Mouse (Mus musculus): ENCODE data around the gene Klrd1. TPM values are rescaled to one million over a fixed set of nuclear protein-coding genes. Genes with fewer than 3 reads are reported as not detected.

Klrd1 gene
- polyA plus RNA-seq, 1 experiment = 4.4 TPM

Other genes with a start within 250 kb of the Klrd1 start
- gene Clec12a, start 249.1 kb upstream of the Klrd1 start, polyA plus RNA-seq (2012; rRNA removed) = 5.6 and 5.7 TPM in 2 replicates
- gene Clec12b, start 205.9 kb upstream of the Klrd1 start, polyA plus RNA-seq (2012; rRNA removed) = 0.18 and 0.19 TPM in 2 replicates
- gene Clec1b, start 194.5 kb upstream of the Klrd1 start, polyA plus RNA-seq (2012; rRNA removed) = 0.03 TPM in 1 of 2 replicates, not detected in the other
- 1.4 and 3.3 TPM in 2 replicates for gene Clec9a, start 182.9 kb upstream of the Klrd1 start, polyA plus RNA-seq (2012; rRNA removed)
- 1.3 TPM in 2 replicates for gene Clec1a, start 139.8 kb upstream of the Klrd1 start, polyA plus RNA-seq (2012; rRNA removed)
- gene Olr1, start 84.6 kb upstream of the Klrd1 start, polyA plus RNA-seq (2012; rRNA removed) = 0.12 and 0.14 TPM in 2 replicates
- not detected in 2 replicates for gene Tmem52b, start 79.2 kb upstream of the Klrd1 start, polyA plus RNA-seq (2012; rRNA removed)
- 105 and 120 TPM in 2 replicates for gene Gabarapl1, start 58.6 kb upstream of the Klrd1 start, polyA plus RNA-seq (2012; rRNA removed)
- 0.81 and 1.1 TPM in 2 replicates for gene Klre1, start 13.9 kb upstream of the Klrd1 start, polyA plus RNA-seq (2012; rRNA removed)
- gene Klrk1, start 32.1 kb downstream of the Klrd1 start, polyA plus RNA-seq (2012; rRNA removed) = 3.7 and 4.9 TPM in 2 replicates
- 0.25 TPM in 1 of 2 replicates, not detected in the other for gene Klrc3, start 51.6 kb downstream of the Klrd1 start, polyA plus RNA-seq (2012; rRNA removed)
- 0.34 and 0.44 TPM in 2 replicates for gene Klrc2, start 68.9 kb downstream of the Klrd1 start, polyA plus RNA-seq (2012; rRNA removed)
- 0.50 and 0.55 TPM in 2 replicates for gene Klrc1, start 87.2 kb downstream of the Klrd1 start, polyA plus RNA-seq (2012; rRNA removed)
- gene Klri1, start 125.3 kb downstream of the Klrd1 start, polyA plus RNA-seq (2012; rRNA removed) = 0.40 and 0.41 TPM in 2 replicates
- 0.19 TPM in 2 replicates for gene Klri2, start 148.7 kb downstream of the Klrd1 start, polyA plus RNA-seq (2012; rRNA removed)
- not detected in 2 replicates for gene Gm156, start 192.5 kb downstream of the Klrd1 start, polyA plus RNA-seq (2012; rRNA removed)

Data from urinary bladder, adult 2 months (tissue).